Mouse (Mus musculus): ENCODE results near the gene Gm49392.
"Not testable (repeated sequence)": the region's sequence is repeated elsewhere in the genome, so short reads cannot be mapped to it uniquely, and the experiment has no call there.

The Gm49392 gene

DNA sequence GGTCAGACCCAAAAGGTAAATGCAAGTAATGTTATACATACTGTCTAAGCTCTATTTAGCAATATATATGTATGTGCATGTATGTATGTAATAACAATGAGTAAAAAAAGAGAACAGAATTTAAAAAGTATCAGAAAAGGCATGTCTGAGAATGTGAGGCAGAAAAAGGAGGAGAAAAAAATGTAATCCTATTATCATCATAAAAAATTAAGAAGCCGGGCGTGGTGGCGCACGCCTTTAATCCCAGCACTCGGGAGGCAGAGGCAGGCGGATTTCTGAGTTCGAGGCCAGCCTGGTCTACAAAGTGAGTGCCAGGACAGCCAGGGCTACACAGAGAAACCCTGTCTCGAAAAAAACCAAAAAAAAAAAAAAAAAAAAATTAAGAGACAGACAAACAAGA is at the start of gene Gm49392:
Gm49392 (minus strand) TSS at position 101 of the 400 bp plus-strand sequence.
- not testable (repeated sequence) for DNase-seq (ENCODE audit: low spot score)

DNA sequence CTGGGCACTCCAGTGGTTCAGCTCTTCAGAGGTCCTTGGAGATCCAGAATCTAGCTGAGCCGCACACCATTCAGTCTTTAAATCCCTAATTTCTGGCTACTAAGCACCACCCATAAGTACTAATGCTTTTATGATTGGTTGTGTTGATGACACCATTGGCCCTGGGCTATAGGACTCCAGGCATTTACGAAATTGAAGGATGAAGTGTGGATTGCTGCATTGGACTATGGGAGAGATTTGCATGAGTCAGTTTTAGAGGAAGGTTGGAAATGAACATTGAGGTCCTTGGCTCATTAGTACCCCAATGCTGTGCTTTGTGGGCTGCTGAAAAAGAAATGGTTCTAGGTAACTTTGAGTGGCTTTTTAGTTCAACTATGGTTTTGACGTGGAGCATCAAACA is 45.2 kb upstream of the Gm49392 start, which contains the start of gene Tpbpa:
Tpbpa (minus strand) TSS at position 101 of the 400 bp plus-strand sequence.
- not testable (repeated sequence) for DNase-seq (ENCODE audit: low spot score)

DNA sequence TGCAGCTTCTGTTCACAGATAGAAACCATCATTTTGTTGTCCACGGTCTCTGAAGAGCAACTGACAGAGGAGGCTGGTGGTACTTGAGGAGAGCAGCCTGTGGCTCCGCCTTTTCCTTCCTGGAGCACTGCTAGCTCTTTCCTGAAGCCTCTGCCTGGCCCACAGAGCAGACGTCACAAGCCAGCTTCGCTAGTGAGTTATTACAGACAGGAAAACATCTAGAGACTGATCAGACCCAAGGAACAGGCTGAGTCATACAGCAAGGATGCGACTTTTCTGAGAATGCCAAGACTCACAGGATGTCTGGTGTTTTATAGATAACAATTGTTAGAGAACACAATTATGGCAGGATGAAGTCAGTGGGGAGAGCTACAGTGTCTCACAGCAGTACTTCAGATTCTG is 39.8 kb upstream of the Gm49392 start, which contains the start of the genes Gm49391 and Ctla2a:
Gm49391 (minus strand) TSS at position 72 of the 402 bp plus-strand sequence.
Ctla2a (minus strand) TSS at position 126 of the 402 bp plus-strand sequence.
- DNase-seq (ENCODE audit: low spot score) = no peak

DNA sequence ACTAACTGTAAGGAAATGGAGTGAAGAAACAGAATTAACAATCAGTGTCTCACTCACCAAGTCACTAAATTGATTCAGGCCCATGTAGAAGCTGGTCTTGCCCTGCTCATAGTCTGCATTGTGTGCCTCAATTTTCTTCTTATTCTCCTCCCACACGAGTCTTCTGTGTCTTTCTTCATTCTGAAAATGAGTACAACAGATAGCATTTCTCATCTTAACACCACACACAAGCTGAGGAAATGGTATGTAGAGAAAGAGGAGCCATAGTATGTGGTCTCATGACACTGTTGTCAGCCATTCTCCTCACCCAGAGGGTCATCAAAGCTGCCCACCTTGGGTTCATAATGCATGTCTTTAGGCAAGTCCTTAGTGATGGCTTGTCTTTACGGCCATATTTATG is 38.8 kb upstream of the Gm49392 start, which contains the start of gene Gm49393:
Gm49393 (minus strand) TSS at position 101 of the 400 bp plus-strand sequence.
- DNase-seq (ENCODE audit: low spot score) = not testable (repeated sequence)

DNA sequence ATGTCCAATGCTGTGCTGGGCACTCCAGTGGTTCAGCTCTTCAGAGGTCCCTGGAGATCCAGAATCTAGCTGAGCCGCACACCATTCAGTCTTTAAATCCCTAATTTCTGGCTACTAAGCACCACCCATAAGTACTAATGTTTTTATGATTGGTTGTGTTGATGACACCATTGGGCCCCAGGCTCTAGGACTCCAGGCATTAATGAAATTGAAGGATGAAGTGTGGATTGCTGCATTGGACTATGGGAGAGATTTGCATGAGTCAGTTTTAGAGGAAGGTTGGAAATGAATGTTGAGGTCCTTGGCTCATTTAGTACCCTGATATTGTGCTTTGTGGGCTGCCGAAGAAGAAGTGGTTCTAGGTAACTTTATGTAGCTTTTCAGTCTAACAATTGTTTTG is 8.1 kb upstream of the Gm49392 start, which contains the start of gene Tpbpb:
Tpbpb (minus strand) TSS at position 101 of the 400 bp plus-strand sequence.
- not testable (repeated sequence) for DNase-seq (ENCODE audit: low spot score)

DNA sequence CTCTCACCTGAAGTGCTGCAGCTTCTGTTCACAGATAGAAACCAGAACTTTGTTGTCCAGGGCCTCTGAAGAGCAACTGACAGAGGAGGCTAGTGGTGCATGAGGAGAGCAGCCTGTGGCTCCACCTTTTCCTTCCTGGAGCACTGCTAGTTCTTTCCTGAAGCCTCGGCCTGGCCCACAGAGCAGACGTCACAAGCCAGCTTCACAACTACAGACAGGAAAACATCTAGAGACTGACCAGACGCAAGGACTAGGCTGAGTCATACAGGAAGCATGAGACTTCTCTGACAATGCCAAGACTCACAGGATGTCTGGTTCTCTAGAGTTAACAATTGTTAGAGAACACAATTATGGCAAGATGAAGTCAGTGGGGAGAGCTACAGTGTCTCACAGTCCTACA is 634 bp upstream of the Gm49392 start, which contains the start of gene Ctla2b:
Ctla2b (minus strand) TSS at position 120 of the 400 bp plus-strand sequence.
- DNase-seq (ENCODE audit: low spot score) = peak; percentile 9

DNA sequence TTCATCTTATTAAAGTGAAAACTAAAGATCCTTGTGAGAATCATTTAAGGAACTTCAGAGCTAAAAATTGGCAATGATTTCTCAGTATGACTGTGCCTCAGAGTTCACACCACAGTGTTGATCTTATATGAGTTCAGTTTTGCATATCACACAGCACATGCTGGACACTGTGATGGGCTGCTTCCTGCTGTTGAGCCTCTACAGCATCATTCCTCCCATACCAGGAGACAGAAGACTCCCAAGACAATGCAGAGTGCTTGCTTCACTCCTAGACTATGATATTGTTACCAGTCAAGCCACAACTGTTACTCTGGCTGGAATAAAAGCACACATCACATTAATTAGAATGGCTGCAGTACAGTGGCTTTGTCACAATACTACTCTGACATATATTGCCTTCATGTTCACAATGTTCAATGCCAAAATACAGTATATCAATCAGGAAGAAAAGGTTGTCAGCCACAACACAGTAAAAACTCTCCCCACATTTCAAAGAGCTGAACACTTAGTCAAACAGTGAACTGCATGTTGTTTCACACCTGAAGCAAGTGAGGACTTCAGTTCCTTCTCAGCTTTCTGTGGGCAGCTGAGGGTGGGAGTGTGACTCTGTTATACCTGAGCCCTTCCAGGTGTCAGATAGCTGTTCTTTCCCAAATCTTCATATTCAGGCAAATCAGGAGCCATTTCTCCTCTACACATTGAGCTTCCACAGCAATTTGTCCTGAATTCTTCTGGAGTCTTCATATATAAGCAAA is 1.1 kb downstream of the Gm49392 start:
- DNase-seq (ENCODE audit: low spot score) = no peak

DNA sequence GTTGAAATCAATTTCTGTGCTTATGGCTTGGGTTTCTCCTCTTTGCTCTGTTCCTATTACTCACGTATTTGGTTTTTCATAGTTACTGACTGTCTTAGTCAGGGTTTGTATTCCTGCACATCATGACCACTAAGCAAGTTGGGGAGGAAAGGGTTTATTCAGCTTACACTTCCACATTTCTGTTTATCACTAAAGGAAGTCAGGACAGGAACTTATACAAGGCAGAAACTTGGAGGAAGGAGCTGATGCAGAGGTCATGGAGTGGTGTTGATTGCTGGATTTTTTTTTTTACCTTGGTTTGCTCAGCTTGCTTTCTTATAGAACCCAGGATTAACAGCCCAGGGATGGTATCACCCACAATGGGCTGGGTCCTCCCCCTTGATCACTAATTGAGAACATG is 4.4 kb downstream of the Gm49392 start:
- no peak for DNase-seq (ENCODE audit: low spot score)

DNA sequence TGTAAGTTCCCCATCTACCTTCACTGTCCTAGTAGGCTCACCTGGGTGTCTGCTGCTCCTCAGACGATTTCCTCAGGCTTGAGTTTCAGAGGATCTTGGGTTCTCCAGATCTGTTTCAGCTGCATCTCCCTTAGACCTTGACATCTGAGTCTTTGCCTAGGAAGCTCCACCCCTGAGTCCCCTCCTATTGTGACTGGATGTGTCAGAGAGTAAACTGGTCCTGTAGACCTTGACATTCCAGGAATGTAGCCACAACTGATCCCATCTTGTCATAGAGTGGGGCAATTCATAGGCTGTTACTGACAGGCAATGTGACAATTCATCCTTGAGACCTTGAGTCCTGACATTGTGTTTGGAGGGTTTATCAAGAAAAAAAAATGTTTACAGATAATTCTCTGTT is 32.4 kb downstream of the Gm49392 start, which contains the start of gene 4930486L24Rik:
4930486L24Rik (minus strand) TSS at position 195 of the 400 bp plus-strand sequence.
- DNase-seq (ENCODE audit: low spot score) = no peak

DNA sequence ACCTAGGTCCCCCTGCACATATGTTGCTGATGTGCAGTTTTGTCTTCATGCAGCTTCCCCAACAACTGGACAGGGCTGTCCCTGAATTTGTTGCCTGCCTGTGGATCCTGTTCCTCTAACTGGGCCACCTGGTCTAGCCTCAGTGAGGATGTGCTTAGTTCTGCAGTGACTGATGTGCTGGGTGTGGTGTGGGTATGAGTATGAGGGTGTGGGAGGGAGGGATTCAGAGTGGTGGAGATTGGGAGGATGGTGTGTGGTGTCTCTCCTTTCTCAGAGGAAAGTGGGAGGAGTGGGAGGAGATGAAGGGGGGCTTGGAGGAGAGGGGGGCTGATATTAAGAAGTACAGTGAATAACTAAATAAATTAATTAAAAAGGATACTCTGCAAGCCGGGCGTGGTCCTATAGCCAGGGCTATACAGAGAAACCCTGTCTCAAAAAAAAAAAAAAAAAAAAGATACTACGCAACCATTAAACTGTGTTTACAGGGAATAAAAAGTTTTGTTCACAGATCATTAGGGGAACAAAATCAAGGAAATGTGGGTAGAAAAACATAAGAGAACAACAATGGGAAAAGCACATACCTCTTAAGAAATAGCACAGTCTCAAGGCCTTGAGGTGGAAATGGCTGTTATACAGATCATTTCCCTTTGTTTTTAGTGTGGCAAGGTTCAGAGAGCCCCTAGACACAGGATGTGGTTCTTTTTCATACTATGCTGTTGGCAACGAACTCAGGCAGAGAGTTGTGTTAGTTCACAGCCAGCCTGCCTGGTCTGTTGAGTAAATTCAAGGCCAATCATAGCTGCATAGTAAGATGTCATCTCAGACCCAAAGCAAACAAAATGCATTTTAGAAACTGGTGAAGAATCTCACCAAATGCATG is 48.2 kb downstream of the Gm49392 start:
- no peak for DNase-seq (ENCODE audit: low spot score)

DNA sequence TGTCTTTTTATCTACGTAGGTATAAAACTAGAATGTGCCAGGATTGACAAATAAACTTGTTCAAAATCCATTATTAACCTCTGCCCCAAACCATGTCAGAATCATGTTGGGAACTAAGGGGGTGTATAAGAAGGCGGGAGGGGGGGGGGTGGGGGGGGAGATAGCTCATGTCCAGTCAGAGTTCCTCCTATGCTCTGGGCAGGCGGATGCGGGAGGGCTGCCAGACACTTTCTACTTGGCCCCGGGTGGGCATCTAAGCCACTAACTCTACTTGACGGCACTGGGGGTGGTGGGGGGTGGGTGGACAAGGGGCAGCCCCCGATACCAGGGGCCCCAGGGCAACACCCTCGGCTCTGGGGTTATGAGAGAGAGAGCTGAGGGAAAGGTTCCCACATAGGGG is 53.5 kb downstream of the Gm49392 start:
- no peak for DNase-seq (ENCODE audit: low spot score)

DNA sequence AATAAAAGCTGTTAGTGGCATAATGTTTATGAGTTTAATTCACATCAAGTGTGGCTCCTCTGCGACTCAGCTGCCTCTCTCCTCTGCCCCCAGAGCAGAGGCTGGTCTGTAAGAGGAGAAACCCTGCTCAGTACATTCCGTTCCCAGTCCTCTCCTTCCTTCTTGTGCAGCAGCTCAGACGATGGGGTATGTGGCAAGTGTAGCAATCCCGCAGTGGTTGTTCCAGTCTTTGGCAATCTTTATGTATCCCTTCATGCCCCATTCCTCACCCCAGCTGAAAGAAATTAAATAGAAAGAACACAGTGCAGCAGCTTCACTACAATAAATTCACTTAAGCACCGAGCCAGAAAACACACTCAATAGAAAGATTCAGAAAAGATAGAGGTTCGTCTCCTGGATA is 54.0 kb downstream of the Gm49392 start:
- no peak for DNase-seq (ENCODE audit: low spot score)

DNA sequence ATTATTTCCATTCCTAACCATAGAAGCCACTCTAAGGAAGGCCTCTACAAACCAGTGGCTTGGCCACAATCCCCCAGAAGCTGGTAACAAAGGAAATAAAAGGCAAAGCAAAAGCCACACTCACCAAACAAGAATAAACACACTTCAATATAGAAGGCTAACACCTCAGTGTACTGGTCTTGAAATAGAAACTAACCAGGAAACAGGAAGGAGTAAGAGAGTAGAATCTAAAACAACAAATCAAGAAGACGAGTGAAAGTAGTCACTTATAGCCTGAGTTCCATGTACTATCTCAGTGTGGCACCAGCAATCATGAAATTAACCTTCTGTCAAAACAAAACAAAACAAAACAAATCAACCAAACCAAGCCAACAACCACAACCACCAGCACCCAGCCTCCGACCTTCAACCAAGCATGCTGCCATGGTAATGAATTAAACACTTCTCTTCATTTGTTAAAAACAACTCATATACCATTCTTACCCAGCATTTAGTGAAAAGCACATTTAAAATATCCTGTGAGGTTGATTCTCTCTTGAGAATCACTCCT is 57.3 kb downstream of the Gm49392 start:
- no peak for DNase-seq (ENCODE audit: low spot score)

DNA sequence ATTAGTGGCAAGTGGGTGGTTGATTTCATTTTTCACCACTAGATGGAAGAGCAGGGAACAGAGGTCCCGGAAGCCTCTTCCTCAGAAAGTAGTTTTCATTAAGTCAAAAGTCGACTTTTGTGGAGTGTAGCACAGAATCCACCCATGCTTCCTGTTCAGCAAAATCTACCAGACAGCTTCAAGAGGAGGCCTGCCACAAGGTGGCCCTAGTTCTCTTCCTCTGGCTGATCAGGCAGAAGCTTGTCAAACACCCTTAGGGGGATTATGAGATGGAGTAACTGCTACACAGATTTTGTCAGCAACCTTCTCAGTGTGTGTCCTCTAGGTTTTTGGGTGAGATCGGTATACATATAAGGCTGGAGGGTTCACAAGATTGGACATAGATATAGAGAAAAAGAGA is 70.6 kb downstream of the Gm49392 start:
- no peak for DNase-seq (ENCODE audit: low spot score)

DNA sequence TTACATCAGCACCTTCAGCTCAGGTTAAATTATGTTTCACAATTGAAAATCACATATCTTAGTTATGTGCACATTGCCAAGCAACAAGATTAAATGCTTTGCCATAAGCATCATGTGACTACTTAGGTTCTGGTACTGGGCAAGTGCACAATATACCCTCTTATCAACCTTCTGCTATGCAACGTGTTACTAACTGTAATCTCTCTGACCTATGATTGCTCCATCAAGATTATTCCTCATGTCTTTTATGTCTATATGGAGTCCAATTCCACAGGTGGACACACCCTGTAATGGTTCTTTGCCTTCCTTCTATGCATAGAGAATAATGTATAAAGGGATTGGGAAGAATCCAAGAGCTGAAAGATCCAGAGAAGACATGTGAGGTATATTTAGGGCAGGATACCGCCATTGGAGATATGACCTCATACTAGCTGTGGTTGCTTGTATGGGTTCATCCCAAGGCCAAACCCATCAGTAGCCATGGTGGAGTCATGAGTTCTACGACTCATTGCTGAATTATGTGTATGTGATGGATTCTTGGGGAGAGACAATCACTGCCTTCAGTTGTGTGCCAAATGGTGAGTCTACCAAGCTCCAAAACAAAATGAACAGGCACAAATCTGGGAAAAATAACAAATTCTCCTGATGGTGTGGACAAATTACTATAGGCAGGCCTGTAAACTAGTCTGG is 76.1 kb downstream of the Gm49392 start:
- DNase-seq (ENCODE audit: low spot score) = no peak

DNA sequence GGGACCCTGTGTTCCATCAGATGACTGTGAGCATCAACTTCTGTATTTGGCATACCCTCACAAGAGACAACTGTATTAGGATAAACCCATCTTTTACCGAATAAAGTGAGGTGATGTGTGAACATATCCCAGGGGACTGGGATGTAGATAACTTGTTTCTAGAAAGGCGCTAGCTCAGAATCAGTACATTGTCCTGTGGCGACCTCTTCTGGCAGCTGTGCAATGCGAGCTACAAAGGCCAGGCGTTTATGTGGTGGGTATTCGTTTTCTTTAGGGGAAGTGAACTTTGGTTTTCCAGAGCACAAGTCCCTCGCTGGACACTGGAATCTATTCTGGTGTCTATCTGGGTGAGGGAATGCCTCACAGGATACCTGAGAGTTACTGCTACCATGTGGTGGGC is 77.2 kb downstream of the Gm49392 start:
- DNase-seq (ENCODE audit: low spot score) = peak; percentile 36

DNA sequence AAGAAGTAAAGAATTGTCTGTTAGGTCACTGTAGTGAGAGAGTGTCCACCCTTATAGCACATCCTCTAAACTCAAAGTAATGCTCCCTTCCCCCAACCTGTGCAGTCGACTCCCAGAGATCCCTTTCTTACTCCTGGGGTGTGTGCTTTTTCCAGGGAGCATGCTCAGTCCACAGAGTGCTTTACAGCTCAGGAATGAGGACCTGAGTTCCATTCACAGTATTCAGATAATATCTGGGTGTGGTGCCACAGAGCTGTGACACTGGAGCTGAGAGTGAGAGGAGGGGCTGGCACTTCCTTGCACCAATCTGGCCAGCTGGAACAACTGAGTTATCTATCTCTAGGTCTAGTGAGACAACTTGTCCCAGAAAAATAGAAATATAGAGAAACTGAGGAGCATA is 83.0 kb downstream of the Gm49392 start:
- no peak for DNase-seq (ENCODE audit: low spot score)

DNA sequence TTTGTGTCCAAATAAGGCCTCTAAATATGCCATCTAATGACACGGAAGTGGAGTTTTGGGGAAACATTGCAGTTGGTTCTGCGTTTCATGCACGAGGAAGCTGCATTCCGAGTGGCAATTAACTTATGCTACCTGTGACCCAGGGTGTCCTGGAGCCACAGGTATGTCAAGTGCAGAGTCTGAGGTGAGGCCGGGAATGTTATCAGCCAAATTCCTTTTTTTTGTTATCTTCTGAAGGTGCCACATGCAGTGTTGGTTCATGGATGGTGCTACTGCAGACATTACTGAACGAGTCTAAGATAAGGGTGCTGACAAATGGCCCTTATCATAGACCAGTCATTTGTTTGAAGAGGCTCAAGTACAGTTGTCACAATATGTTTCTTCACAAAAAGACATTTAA is 83.9 kb downstream of the Gm49392 start:
- no peak for DNase-seq (ENCODE audit: low spot score)

DNA sequence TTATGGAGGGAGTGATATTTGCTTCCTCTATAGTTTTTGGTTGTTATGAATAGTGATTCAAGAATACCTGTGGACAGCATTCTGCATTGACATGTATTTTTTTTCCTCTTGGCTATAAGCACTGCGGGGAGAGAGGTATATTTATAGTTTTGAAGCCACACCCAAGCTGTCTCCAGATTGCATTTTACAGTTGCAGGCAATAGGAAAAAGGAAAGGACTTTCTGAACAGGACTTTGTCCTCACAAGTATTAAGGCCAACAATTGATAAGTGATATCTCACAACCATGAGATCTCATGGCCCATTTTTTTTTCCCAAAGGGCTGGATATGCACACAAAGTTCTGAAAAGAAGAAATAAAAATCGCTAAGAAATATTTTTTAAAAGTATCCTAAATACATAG is 87.0 kb downstream of the Gm49392 start:
- DNase-seq (ENCODE audit: low spot score) = no peak

DNA sequence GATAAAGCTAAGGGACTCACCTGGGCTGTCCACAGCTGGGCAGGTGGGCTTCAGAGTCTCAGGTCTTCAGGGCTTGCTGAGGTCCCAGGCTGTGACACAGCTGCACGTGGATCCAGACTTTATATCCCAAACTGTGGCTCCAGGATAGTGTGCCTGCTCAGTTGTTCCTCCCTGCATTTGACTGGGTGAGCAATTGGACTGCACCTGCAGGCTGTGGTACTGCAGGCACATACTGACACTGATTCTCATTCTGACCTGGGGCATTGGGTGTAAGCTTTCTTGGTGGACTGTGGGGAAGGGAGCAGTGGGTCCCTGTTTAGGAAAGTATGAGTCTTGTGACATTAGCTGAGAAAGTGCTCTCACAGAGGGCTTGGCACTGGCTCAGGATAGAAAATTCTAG is 93.9 kb downstream of the Gm49392 start, which contains the start of gene Ctsll3:
Ctsll3 (minus strand) TSS at position 101 of the 400 bp plus-strand sequence.
- no peak for DNase-seq (ENCODE audit: low spot score)

Measured in ovary, postnatal 36 days (tissue).